Mouse (Mus musculus) adrenal gland, postnatal 25 days (tissue): Measurements from ENCODE around the gene Rab19. TPM values are rescaled to one million over a fixed set of nuclear protein-coding genes. Genes with fewer than 3 reads are reported as not detected.
A peak's percentile ranks its signal among the peaks of the same experiment; 100 is the strongest.
"Not testable (repeated sequence)": the region's sequence is repeated elsewhere in the genome, so short reads cannot be mapped to it uniquely, and the experiment has no call there.

Experiments
- DNase-seq: peaks from one replicate; pipeline ENCODE4 v3.0.0; 2021; ENCODE audit warnings: mixed read lengths
- total RNA-seq: library from RNA; stranded (reverse); gene quantifications from 2 replicates; pipeline ENCODE4 v1.2.3, GENCODE M21; 2021

Rab19 gene
- total RNA-seq, 1 experiment from 2014 or later, result 0.52 TPM

GRCm38 (mm10) chr6:39379749-39380148 is 1.2 kb upstream of the Rab19 start:
- DNase-seq, result no peak

GRCm38 (mm10) chr6:39380276-39380675 is 699 bp upstream of the Rab19 start:
- DNase-seq, result no peak

GRCm38 (mm10) chr6:39389988-39390387 is 9.0 kb downstream of the Rab19 start:
- DNase-seq, result no peak

GRCm38 (mm10) chr6:39395471-39395870 is 14.5 kb downstream of the Rab19 start:
- DNase-seq, result no peak

GRCm38 (mm10) chr6:39395916-39396315 is 14.9 kb downstream of the Rab19 start:
- no peak for DNase-seq

GRCm38 (mm10) chr6:39397046-39397445 is 16.1 kb downstream of the Rab19 start:
- DNase-seq, result no peak

- no peak for DNase-seq
Measured at GRCm38 (mm10) chr6:39398342-39398741, 17.4 kb downstream of the Rab19 start.

GRCm38 (mm10) chr6:39400343-39400742 is 19.4 kb downstream of the Rab19 start:
- DNase-seq, result no peak

GRCm38 (mm10) chr6:39403136-39403535 is 22.2 kb downstream of the Rab19 start:
- no peak for DNase-seq

- no peak for DNase-seq
Measured at GRCm38 (mm10) chr6:39406480-39406879, 25.5 kb downstream of the Rab19 start.

GRCm38 (mm10) chr6:39414106-39414505 is 33.1 kb downstream of the Rab19 start:
- no peak for DNase-seq

- peak; percentile 75 for DNase-seq
Measured at GRCm38 (mm10) chr6:39415762-39416161, 34.8 kb downstream of the Rab19 start.

- DNase-seq, result not testable (repeated sequence)
Measured at GRCm38 (mm10) chr6:39416654-39417053, 35.7 kb downstream of the Rab19 start.

- no peak for DNase-seq
Measured at GRCm38 (mm10) chr6:39419386-39419850, 38.4 kb downstream of the Rab19 start.

- DNase-seq, result peak; percentile 71
Measured at GRCm38 (mm10) chr6:39419851-39420721, 39.1 kb downstream of the Rab19 start, which contains the start of gene Mkrn1. Gene Mkrn1 (minus strand): TSS chr6:39420462.

GRCm38 (mm10) chr6:39420867-39421266 is 39.9 kb downstream of the Rab19 start:
- no peak for DNase-seq

GRCm38 (mm10) chr6:39423130-39423551 is 42.2 kb downstream of the Rab19 start:
- DNase-seq, result no peak

GRCm38 (mm10) chr6:39423686-39424085 is 42.7 kb downstream of the Rab19 start:
- no peak for DNase-seq

- no peak for DNase-seq
Measured at GRCm38 (mm10) chr6:39425181-39425580, 44.2 kb downstream of the Rab19 start.

- no peak for DNase-seq
Measured at GRCm38 (mm10) chr6:39426725-39427124, 45.8 kb downstream of the Rab19 start.

- no peak for DNase-seq
Measured at GRCm38 (mm10) chr6:39427276-39428003, 46.5 kb downstream of the Rab19 start.

GRCm38 (mm10) chr6:39429007-39429788 is 48.2 kb downstream of the Rab19 start:
- no peak for DNase-seq
